Mouse (Mus musculus) stomach, embryonic 14.5 days (tissue): ENCODE measurements at regions not wholly inside any gene's neighbourhood (a gene's known extent, or its start where the extent isn't known, plus 50 kb on each side); places are given as distances from the start of the nearest gene placed in this dataset.
"Not testable (repeated sequence)": the region's sequence is repeated elsewhere in the genome, so short reads cannot be mapped to it uniquely, and the experiment has no call there.

ENCODE experiments used
- ATAC-seq: fragments of 200-750 bp; cut with Nextera tagmentation; 2 replicates; pipeline ENCODE4 v1.8.0; 2017; ENCODE audit warnings: low read depth, moderate TSS enrichment; ENCODE audit not compliant: insufficient number of reproducible peaks, insufficient read depth, low FRiP score
- H3K27ac ChIP-seq: fragments of 300-500 bp; sonication (generic); 2 replicates; pipeline ENCODE4 v1.5.1; 2014; ENCODE audit warnings: mild to moderate bottlenecking, low read length, moderate library complexity, mixed read lengths
- H3K27me3 ChIP-seq: fragments of 300-500 bp; sonication (generic); 2 replicates; pipeline ENCODE4 v1.6.1; 2014; ENCODE audit warnings: low read length, control low read depth, mixed read lengths; ENCODE audit not compliant: control insufficient read depth, insufficient read depth
- H3K36me3 ChIP-seq: fragments of 300-500 bp; sonication (generic); 2 replicates; pipeline ENCODE4 v1.6.1; 2014; ENCODE audit warnings: mild to moderate bottlenecking, control low read depth, low read length, moderate library complexity, mixed read lengths; ENCODE audit not compliant: control insufficient read depth, insufficient read depth
- H3K4me1 ChIP-seq: fragments of 300-500 bp; sonication (generic); 2 replicates; pipeline ENCODE4 v1.6.1; 2014; ENCODE audit warnings: low read length, control low read depth, mixed read lengths; ENCODE audit not compliant: control insufficient read depth, insufficient read depth
- H3K4me2 ChIP-seq: fragments of 300-500 bp; sonication (generic); replicated peaks from 2 replicates; pipeline ENCODE4 v1.6.1; 2014; ENCODE audit warnings: low read depth, low read length, control low read depth
- H3K4me3 ChIP-seq: fragments of 300-500 bp; sonication (generic); 2 replicates; pipeline ENCODE4 v1.5.1; 2014; ENCODE audit warnings: low read depth, low read length, control low read depth
- H3K9ac ChIP-seq: fragments of 300-500 bp; sonication (generic); replicated peaks from 2 replicates; pipeline ENCODE4 v1.6.1; 2014; ENCODE audit warnings: low read depth, mild to moderate bottlenecking, control low read depth, low read length, moderate library complexity, mixed read lengths
- H3K9me3 ChIP-seq: fragments of 300-500 bp; sonication (generic); 2 replicates; pipeline ENCODE4 v1.6.1; 2016; ENCODE audit warnings: low read depth, low read length, control low read depth; ENCODE audit not compliant: control insufficient read depth
- WGBS: fragments of 180-500 bp; shearing (Covaris S2); extraction: QIAGEN DNeasy Blood & Tissue Kit; methylation state at CpG from one replicate; pipeline ENCODE4 v1.1.7; 2014; 5-methylcytosine and 5-hydroxymethylcytosine counted together

DNA sequence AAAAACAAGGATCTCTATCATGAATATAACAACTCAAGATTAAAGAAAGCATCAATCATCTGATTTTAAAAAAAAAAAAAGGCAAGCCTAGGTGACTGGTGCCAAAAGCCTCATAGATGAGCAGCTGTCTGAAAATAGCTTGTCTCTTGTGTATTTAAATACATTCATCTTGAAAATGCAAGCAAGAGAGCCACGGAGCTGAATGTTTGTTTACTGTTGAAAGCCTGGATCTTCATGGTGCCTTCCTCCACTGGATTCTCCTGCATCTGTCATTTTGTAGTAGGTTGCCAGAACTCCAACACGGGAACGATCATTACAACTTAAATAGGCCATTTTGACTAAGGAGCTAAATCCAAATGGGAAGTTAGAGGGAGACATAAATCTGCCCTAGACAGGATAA is 106.6 kb upstream of the Gm9972 start:
- H3K9ac ChIP-seq: no peak overlapping the region
- ATAC-seq: no peak
- WGBS: 55% methylated on average over 3 of the region's 3 CpGs
- H3K4me2 ChIP-seq: no peak overlapping the region
- H3K27ac ChIP-seq: no peak overlapping the region
- H3K4me3 ChIP-seq: no peak overlapping the region
- no peaks in the 10 kb centered on the region for H3K36me3 ChIP-seq
- no peaks in the 10 kb centered on the region for H3K27me3 ChIP-seq
- H3K4me1 ChIP-seq: no peaks in the 10 kb centered on the region
- no peaks in the 10 kb centered on the region for H3K9me3 ChIP-seq

GRCm38 (mm10) chr11:42939271-42939670 is 96.3 kb upstream of the Gm9972 start:
- H3K4me2 ChIP-seq, H3K27me3 ChIP-seq, H3K9ac ChIP-seq, H3K36me3 ChIP-seq, H3K9me3 ChIP-seq, H3K4me3 ChIP-seq, H3K4me1 ChIP-seq, H3K27ac ChIP-seq: not testable (repeated sequence)
- WGBS: 70% methylated on average over 4 of the region's 4 CpGs
- ATAC-seq: peak; percentile 89

- Histone ChIP-seq H3K27ac (no peak overlapping the region), H3K4me2 (no peak overlapping the region), H3K4me3 (no peak overlapping the region), H3K4me1 (no peaks in the 10 kb centered on the region), H3K36me3 (no peaks in the 10 kb centered on the region), H3K9ac (no peak overlapping the region), H3K9me3 (no peaks in the 10 kb centered on the region), H3K27me3 (no peaks in the 10 kb centered on the region)
- 70% methylated on average over 3 of the region's 3 CpGs for WGBS
- 0 out of 2 replicates have a peak, but pooled peaks have one; percentile 35 for ATAC-seq
Measured at GRCm38 (mm10) chr11:42941561-42941960, 94.0 kb upstream of the Gm9972 start.

GRCm38 (mm10) chr11:42942284-42942683 is 93.3 kb upstream of the Gm9972 start:
- ATAC-seq: no peak
- Histone ChIP-seq H3K4me2 (no peak overlapping the region), H3K9ac (no peak overlapping the region), H3K4me1 (no peaks in the 10 kb centered on the region), H3K4me3 (no peak overlapping the region), H3K9me3 (no peaks in the 10 kb centered on the region), H3K27ac (no peak overlapping the region), H3K36me3 (no peaks in the 10 kb centered on the region), H3K27me3 (no peaks in the 10 kb centered on the region)
- 75% methylated on average over 3 of the region's 3 CpGs for WGBS

- Histone ChIP-seq H3K36me3 (no peaks in the 10 kb centered on the region), H3K27ac (no peak overlapping the region), H3K4me2 (no peak overlapping the region), H3K9me3 (no peaks in the 10 kb centered on the region), H3K27me3 (no peaks in the 10 kb centered on the region), H3K9ac (no peak overlapping the region), H3K4me3 (no peak overlapping the region), H3K4me1 (no peaks in the 10 kb centered on the region)
- WGBS: 66% methylated on average over 3 of the region's 3 CpGs
- ATAC-seq: peak; percentile 85
Measured at GRCm38 (mm10) chr11:42944573-42944972, 91.0 kb upstream of the Gm9972 start.

- no peaks in the 10 kb centered on the region for H3K9me3 ChIP-seq
- H3K27ac ChIP-seq: no peak overlapping the region
- H3K27me3 ChIP-seq: no peaks in the 10 kb centered on the region
- H3K36me3 ChIP-seq: no peaks in the 10 kb centered on the region
- 75% methylated on average over 1 of the region's 1 CpGs for WGBS
- H3K4me3 ChIP-seq: no peak overlapping the region
- H3K9ac ChIP-seq: no peak overlapping the region
- H3K4me1 ChIP-seq: no peaks in the 10 kb centered on the region
- H3K4me2 ChIP-seq: no peak overlapping the region
- no peak for ATAC-seq
Measured at GRCm38 (mm10) chr11:42949823-42950222, 85.7 kb upstream of the Gm9972 start.

DNA sequence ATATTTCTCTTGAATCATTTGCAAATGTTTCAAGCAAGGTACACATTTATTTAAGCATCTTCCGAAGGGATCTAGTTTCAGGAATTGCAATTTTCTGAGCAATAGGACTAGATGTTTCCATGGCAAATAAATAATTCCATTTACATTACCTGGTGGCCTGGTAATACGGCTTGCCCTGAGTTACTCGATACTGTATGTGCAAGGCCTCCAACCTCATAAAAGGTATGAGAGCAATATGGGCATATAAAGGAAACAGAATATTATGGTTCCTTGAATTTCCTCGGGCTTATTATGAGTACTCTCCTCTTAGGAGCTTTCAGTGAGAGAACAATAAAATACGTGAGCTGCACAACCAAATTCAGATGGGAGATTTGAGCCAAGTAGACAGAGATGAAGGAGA is 81.4 kb upstream of the Gm9972 start:
- ATAC-seq: no peak
- Histone ChIP-seq H3K9me3 (no peaks in the 10 kb centered on the region), H3K9ac (no peak overlapping the region)

DNA sequence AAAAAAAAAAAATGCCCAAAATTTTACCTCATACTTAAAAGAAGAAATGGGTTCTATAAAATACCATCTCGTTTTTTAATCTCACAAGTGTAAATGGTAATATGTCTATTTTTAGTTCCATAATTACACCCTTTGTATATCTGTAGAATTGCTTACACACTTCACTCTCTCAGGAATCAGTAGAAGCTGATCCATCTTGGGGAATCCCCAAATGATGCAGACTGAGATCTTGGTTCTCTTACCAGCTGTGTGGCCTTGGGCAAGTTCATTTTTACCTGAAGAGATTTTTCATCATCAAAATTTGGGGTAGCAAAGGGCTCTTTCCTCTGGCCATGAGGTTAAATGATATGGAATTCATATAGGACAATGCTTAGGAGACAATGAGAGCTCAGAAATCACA is 69.8 kb upstream of the Gm9972 start:
- H3K36me3 ChIP-seq: no peaks in the 10 kb centered on the region
- H3K4me3 ChIP-seq: no peak overlapping the region
- no peak overlapping the region for H3K4me2 ChIP-seq
- H3K27ac ChIP-seq: no peak overlapping the region
- H3K9me3 ChIP-seq: no peaks in the 10 kb centered on the region
- H3K9ac ChIP-seq: no peak overlapping the region
- H3K4me1 ChIP-seq: no peaks in the 10 kb centered on the region
- no peak for ATAC-seq
- 65% methylated on average over 1 of the region's 1 CpGs for WGBS
- no peaks in the 10 kb centered on the region for H3K27me3 ChIP-seq

More for the DNA sequence above, 81.4 kb upstream of the Gm9972 start:
- no peaks in the 10 kb centered on the region for H3K27me3 ChIP-seq
- WGBS: 89% methylated on average over 5 of the region's 5 CpGs
- no peak overlapping the region for H3K4me2 ChIP-seq
- no peak overlapping the region for H3K27ac ChIP-seq
- no peaks in the 10 kb centered on the region for H3K4me1 ChIP-seq
- H3K36me3 ChIP-seq: no peaks in the 10 kb centered on the region
- H3K4me3 ChIP-seq: no peak overlapping the region

GRCm38 (mm10) chr11:42978245-42978644 is 57.3 kb upstream of the Gm9972 start:
- WGBS: 67% methylated on average over 2 of the region's 2 CpGs
- Histone ChIP-seq H3K4me1 (no peaks in the 10 kb centered on the region), H3K4me2 (no peak overlapping the region), H3K4me3 (no peak overlapping the region), H3K27ac (no peak overlapping the region), H3K9ac (no peak overlapping the region), H3K27me3 (no peaks in the 10 kb centered on the region), H3K36me3 (no peaks in the 10 kb centered on the region), H3K9me3 (no peaks in the 10 kb centered on the region)
- no peak for ATAC-seq
